Mouse (Mus musculus) B cell, adult 2 months (primary cell): ENCODE results near the gene Bcr.

Experiments used
- DNase-seq, 2 experiments: peaks; one replicate each; pipeline ENCODE4 v3.0.0; 2022

Bcr gene

GRCm38 (mm10) chr10:75191647-75192046 lies 131.3 kb downstream of the Bcr start:
- peak in 1 of 2 experiments; percentile 13 for DNase-seq

DNA sequence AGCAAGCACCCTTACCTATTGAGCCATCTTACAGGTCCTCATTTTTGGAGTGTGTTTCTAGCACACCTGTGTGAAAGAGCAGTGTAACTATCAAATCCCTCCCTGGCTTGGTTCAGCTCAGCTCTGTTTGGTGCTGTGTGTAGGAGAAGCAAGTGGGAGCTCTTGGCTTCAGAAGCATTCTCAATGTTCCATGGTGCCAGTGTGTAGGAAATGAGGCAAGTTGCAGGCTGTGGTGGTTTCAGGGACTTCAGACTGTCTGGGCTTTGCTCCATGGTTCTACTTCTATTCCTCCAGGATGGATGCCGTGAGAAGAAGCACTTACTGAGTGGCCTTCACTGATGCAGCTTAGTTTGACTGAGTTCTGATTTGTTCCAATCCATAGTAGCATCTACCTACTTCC lies 137.4 kb downstream of the Bcr start:
- DNase-seq, result no peak

DNA sequence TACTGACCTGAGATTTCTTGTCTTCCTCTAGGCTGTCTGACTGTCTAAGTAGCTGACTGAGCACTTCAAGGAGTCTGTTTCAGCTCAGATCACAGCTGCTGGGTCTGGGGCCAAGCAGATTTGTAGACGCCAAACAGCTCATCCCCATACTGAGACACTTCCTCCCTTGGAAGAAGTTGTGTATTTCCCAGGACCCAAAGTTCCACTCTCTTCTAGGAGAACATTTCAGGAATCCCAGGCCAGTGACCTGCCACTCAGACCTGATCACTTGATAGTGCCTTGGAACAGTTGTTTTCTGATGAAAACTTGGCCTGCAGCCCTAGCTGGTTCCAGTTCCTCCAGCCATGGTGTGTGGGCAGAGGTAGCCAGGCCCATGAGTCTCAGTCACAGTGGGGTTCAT lies 140.3 kb downstream of the Bcr start:
- DNase-seq, result no peak

DNA sequence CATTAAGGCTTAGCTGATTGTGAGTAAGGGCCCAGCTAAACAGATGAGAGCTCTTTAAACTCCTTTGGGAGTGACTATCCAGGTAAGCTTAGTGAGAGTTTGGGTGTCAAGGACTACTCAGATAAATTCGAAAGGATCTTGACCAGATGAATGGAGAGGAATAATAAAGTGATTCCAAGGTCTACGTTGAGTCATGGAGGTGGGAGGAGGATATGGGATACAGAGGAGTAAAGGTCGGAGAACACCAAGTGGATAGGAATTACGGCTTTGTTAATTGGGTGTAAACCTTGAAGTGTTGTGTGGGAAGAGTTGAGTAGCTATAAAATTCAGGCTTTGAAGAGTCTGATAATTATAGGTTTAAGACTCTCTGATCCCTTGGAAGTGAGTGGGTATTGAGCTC lies 145.8 kb downstream of the Bcr start:
- DNase-seq, result no peak

GRCm38 (mm10) chr10:75210841-75211240 lies 150.4 kb downstream of the Bcr start:
- DNase-seq, result no peak

DNA sequence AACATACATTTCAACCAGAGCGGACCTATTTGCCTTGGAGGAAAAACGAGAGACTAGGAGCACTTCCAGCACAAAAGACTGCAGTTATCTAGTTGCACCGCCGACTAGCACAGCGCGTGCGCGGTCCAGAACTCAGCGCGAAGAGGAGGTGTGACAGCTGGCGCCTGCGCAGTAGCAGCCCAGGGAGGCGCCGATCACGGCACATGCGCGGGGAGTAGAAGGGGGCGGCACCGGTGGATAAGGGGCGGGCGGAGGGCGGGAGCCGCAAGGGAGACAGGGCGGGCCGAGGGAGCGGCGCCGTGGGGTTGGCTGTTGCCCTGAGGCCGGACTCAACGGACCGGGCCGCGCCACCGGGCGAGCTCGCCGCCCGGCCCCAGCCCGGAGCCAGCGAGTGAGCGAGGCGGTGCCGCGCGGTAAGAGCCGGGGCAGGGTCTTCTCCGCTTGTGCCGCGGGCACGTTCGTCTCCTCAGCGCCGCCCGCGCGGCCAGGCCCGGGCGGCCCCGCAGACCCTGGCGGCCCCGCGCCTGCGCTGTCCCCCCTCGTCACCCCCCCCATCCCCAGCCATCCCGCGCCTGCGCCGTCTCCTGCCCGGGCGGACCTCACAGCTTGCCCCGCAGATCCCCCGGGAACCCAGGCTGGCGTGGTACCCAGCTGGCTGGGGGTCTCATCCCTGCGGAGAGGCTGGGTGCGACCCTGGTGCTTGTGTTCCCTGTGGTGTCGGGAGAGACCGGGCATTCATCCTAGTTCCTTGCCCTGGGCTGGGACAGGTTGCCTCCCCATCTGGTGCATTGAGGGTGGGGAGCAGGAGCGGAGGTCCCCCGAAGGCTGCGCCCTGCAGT lies 151.6 kb downstream of the Bcr start, which contains the start of gene Specc1l:
Specc1l (plus strand) TSS at position 267 of the 839 bp plus-strand sequence.
- DNase-seq, result peak; percentile 96

- no peak for DNase-seq
Measured at GRCm38 (mm10) chr10:75212981-75213380, 152.6 kb downstream of the Bcr start.

- no peak for DNase-seq
Measured at GRCm38 (mm10) chr10:75220722-75221121, 160.3 kb downstream of the Bcr start.

- DNase-seq, result no peak
Measured at GRCm38 (mm10) chr10:75221936-75222610, 161.7 kb downstream of the Bcr start.

DNA sequence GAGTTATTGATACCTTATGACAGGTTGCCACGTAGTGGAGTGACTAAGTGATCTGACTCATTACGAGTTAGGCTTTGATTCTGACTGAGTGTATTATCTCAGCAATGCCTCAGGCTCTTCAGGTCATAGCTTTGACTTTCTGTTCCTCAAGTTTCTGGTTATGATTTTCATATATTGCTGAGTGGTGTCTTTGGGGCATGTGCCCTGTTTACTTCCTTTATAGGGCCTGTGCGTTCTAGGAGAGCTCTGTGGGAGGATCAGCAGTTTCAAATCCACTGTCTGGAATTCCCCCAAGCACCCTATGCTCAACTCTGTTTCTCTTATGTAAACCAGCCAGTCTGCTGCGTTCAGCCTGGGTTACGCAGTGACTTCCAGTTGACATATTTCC lies 162.2 kb downstream of the Bcr start:
- DNase-seq, result peak; percentile 70 to 78

DNA sequence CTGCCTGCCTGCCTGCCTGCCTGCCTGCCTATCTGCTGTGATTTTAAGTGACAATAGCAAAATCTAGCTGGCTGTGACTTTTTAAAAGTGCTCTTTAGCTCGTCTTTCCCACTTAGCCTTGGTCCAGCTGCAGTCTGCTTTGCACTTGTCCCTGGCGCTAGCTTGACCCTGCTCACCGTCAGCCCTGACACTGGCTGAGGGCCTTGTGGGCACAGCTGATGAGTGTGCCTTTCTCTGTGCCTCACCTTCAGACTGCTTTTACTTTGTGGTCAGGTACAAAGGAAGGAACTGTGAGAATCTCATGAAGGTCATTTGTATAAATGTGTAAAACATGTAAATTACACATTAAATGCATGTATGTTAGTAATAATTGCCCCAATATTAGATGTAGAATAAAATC lies 163.8 kb downstream of the Bcr start:
- DNase-seq, result no peak

DNA sequence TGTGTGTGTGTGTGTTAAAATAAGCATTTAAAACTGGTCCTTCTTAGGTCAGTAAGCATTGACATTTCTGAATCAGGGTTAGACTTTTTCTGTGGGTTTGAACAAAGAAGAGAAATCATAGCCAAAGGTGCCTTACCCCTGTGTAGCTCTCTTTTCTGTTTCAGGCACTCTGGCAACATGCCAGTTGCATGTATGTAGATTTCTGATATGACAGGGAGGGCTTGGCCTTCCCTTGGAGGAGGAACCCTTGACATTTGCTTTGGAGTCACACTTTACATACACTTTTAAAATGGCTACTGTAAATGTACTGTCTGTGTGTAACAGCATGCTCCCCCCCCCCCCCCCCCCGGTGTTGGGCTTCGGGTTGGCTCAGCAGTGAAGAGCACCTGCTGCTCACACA lies 164.2 kb downstream of the Bcr start:
- no peak for DNase-seq

DNA sequence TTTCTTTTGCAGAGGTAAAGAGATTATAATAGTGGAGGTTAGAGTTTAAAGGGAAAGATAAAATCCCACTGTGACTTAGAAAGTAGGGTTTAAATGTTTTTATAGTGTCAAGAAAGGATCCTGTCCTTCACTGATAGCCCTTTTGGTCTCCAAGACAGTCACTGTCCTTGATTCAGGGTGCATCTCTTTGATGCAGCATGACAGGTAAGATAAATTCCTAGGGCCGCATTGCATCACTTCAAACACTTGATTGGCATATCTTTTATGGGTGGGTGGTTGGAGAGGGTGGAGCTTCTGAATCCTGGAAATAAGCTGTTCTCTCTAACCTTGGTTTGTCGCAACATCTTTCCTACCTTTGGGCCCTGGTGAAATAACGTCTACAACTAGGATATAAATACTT lies 167.0 kb downstream of the Bcr start:
- no peak for DNase-seq

DNA sequence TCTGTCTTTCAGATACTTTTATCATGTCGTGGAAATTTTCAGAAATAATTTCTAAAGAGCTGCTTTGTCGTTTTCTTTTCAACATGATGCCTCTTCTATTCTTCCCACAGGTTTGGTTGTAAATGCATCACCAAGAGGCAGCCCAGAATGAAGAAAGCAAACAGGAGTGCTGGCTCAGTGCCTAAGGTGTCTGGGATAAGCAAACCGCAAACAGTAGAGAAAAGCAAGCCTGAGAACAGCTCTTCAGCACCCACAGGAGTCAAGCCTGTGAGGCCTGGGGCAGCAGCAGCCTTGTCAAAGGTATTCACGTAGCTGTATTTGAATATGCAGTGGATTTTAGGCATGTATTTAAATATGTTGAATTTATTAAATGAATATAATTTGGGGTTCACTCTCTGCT lies 170.2 kb downstream of the Bcr start:
- no peak for DNase-seq

GRCm38 (mm10) chr10:75231876-75232275 lies 171.5 kb downstream of the Bcr start:
- no peak for DNase-seq

GRCm38 (mm10) chr10:75232612-75233155 lies 172.3 kb downstream of the Bcr start:
- no peak for DNase-seq

- no peak for DNase-seq
Measured at GRCm38 (mm10) chr10:75233489-75233888, 173.1 kb downstream of the Bcr start.
